Mouse (Mus musculus) layer of hippocampus, postnatal 10 days (tissue): Measurements from ENCODE around the gene Per1. TPM values are rescaled to one million over a fixed set of nuclear protein-coding genes. Genes with fewer than 3 reads are reported as not detected.

ENCODE experiments used
- DNase-seq, 2 experiments: peaks; one replicate each; pipeline ENCODE4 v3.0.0; 2021; ENCODE audit warnings: low spot score in 2 of 2
- total RNA-seq, 2 experiments: library from RNA; stranded (reverse); gene quantifications; 2 replicates each; pipeline ENCODE4 v1.2.3; 2021

Gene Per1
- total RNA-seq, 2 experiments from 2014 or later = 54.4 to 67.2 TPM

DNA sequence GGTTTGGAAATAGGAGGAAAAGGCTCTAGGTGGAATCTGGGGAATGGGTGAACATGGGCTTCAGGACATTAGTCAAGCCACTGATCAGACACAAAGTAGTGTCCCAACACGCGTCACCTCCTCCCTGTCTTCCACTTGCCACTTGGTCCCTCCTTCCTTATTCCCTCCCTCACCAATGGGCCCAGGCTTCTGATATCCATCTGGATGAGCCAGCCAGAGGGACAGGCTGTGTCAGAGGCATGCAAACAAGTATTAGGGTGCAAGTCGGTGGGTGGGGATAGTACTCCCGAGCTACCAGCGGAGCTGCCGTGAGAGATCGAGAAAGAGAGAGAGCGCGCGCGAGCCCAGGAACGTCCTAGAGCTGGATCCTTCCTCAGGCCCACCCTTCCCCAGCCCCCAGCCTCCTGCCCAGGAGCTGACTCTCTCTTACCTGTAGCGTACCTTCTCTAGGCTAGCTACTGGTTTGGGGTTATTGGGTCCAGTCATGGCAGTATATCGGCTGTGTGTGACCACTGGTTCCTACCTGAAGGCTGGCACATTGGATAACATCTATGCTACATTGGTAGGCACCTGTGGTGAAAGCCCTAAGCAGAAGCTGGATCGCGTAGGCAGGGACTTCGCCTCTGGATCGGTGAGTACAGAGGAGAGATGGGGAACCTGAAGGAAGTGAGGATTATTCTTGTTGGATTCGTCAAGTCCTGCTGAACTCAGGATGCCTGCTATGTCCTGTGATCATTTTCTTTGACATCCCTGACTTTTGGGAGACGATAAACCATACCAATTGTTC lies 31.1 kb downstream of the Per1 start:
- no peak for DNase-seq

DNA sequence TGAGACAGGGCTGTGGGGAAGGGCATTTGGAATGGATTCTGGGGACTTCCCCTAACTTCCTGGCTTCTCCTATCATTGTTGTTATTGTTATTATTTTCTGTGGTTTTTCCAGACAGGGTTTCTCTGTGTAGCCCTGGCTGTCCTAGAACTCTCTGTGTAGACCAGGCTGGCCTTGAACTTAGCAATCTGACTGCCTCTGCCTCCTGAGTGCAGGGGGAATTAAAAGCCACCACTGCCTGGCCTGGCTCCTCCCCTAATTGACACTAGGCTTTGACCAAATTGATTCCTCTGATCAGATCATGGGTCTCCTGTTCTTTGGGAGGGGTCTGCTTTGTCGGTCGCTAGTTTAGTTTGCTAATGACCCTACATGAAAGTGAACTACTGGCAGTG lies 31.7 kb downstream of the Per1 start:
- DNase-seq = no peak

DNA sequence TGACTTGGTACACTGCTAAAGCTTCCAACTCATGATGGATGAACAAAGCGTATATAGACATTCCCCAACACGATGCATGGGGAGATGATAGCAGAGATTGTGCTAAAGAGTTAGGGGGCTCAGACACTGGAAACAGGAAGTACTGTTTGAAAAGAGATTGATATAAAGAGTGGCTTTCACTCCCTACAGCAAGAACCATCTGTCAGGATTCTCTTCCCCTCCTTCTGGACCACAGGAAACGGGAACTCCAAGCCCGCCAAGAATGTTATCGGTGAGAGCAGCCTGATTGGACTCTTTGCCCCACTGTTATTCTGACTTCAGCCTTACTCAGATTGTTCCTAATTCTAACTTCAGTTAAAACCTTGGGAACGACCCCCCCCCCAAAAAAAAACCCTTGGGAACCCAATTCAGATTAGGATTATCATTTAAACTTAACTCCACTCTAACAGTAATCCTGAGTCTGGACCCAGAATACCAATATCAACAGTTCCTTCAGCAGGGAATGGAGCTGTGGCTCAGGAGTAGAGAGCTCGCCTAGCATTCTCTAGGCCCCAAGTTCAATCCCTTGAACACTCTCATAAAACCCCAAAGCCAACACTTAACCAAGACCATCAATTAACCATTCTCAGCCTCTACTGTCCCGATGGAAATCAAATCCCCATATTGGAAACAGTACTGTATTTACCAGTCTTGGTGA lies 33.6 kb downstream of the Per1 start:
- DNase-seq = no peak

DNA sequence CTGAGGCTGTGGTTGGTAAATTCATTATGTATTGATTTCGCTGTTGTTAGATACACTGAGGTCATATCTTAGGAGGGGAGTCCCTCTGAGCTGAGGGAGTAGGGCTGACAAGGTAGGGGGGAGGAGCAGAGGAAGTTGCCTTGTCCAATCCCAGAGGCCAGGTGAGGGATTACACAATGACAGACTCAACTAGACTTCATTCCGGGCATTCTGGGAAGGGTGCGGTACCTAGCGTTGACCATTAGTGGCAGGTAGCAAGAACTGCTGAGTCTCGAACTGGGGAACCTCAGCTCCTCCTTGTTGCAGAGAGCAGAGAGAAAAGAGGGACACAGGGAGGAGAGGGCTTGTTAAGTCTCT lies 38.5 kb downstream of the Per1 start:
- no peak for DNase-seq

GRCm38 (mm10) chr11:69133923-69134621 lies 39.1 kb downstream of the Per1 start:
- DNase-seq = peak; percentile 73 to 80

GRCm38 (mm10) chr11:69134622-69134968 lies 39.6 kb downstream of the Per1 start:
- no peak for DNase-seq

- DNase-seq = no peak
Measured at GRCm38 (mm10) chr11:69135361-69135760, 40.3 kb downstream of the Per1 start.

- no peak for DNase-seq
Measured at GRCm38 (mm10) chr11:69147546-69147945, 52.5 kb downstream of the Per1 start.

GRCm38 (mm10) chr11:69148451-69148960 lies 53.5 kb downstream of the Per1 start:
- DNase-seq = no peak

GRCm38 (mm10) chr11:69149728-69150127 lies 54.7 kb downstream of the Per1 start:
- DNase-seq = peak; percentile 45 to 54

DNA sequence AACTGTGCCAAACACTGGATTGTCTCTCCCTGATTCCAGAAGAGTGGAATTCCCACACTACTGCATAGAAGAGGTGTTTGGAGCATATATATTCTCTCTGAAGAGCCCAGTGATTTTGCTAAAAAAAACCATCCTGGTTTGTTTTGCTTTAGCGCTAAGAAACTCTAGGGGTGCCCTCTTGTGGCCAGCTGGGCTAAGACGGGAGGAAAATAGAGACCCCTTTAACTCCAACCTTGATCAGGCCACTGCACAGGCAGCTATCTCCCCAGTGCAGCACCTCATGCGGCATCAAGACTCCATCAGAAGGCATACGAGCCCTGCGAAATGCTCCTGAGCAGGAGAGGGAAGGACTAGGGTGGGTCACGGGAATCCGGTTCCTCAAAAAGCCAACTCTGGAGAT lies 55.4 kb downstream of the Per1 start:
- DNase-seq = peak; percentile 79 to 82

DNA sequence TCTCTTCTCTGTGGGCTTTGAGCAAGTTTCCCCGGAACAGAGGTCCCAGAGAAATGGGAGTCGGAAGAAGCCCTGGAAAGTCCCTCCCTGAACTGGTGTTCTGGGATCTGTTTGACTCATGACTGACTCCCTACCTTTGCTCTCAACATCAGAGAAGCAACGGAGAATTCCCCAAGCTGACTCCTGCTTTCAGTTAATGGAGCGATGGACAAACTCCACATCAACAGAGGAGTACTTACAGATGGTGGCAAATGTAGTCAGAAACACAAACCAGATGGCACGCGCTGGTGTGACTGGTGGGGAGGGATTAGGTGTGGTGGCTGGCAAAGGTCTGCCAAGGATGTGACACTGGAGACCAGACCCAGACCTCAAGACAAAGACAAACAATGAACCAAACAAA lies 56.0 kb downstream of the Per1 start:
- DNase-seq = no peak

DNA sequence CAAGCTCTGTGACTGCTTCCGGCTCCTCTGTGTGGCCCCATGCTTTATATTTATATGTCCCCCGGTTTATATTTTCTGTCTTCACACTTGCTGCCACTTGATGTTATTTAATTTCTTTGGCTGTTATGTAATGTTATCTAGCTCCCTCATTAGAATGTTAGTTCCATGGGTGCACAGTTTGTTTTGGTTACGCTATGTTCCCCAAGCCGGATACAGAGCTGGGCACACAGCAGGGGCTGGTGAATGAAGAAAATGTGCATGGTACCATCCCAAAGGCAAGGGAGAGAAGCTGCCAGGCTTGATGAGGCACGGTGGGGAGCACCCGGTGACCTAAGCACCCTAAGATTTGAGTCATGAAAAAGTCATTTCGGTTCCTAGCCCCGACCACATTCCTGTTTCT lies 58.8 kb downstream of the Per1 start:
- DNase-seq = no peak

DNA sequence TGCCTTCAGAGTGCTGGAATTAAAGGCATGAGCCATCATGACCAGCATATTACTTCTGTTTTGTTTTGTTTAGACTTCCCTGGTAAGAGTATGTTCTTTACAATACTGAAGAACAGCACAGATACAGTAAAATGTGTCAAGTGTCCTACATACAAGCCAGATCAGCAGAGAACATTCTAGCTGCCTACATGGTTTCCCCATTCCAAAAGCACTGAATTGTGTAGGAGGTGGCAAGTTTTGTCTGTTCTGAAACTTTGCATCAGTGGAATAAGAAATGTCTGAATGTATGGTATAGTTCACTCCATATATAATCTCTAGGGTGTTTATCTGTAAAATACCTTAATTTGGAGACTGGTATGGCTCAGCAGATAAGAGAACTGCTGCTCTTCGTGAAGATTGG lies 60.3 kb downstream of the Per1 start:
- DNase-seq = no peak

DNA sequence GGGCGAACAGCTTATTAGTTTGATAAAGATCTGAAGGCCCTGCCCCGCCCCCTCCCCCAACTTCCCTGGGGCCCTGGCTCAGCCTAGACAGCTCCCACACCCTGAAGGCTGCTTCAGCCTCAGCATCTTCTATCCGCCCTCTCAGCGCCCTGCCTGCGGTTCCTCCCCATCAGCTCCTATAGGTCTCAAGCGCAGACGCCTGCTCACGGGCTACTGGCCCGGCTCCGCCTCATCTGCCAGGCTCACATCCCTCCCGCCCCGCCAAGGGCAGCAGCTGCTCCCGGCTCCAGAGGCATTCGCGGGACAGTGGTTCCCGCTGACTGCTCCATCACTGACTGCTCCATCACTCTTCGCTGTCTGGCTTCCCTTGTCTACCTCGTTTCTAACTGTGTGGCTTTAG lies 61.8 kb downstream of the Per1 start, which contains the start of gene Alox12b:
Gene Alox12b (plus strand): TSS at position 190 of the 400 bp plus-strand sequence.
- no peak for DNase-seq

Other genes with a start within 250 kb of the Per1 start
- gene Ndel1, start 223.4 kb upstream of the Per1 start, total RNA-seq = 10 to 100 TPM; 82.4 to 87.0 TPM
- gene Rnf222, start 206.7 kb upstream of the Per1 start, total RNA-seq = not detected
- 100 to 1,000 TPM; 734 to 739 TPM for gene Rpl26, start 193.6 kb upstream of the Per1 start, total RNA-seq
- under 1 TPM; 0.45 to 0.62 TPM for gene Odf4, start 168.1 kb upstream of the Per1 start, total RNA-seq
- gene Arhgef15, start 137.7 kb upstream of the Per1 start, total RNA-seq = 10 to 100 TPM; 12.2 to 17.4 TPM
- gene Slc25a35, start 127.1 kb upstream of the Per1 start, total RNA-seq = 1 to 10 TPM; 4.3 to 4.4 TPM
- gene Rangrf, start 120.0 kb upstream of the Per1 start, total RNA-seq = 10 to 100 TPM; 16.2 to 20.5 TPM
- 10 to 100 TPM; 26.2 to 37.5 TPM for gene Pfas, start 86.8 kb upstream of the Per1 start, total RNA-seq
- 10 to 100 TPM; 41.1 to 50.7 TPM for gene Ctc1, start 79.3 kb upstream of the Per1 start, total RNA-seq
- 1 to 10 TPM; 5.3 to 6.0 TPM for gene Aurkb, start 49.6 kb upstream of the Per1 start, total RNA-seq
- 10 to 100 TPM; 24.2 to 24.9 TPM for gene Borcs6, start 35.5 kb upstream of the Per1 start, total RNA-seq
- 10 to 100 TPM; 10.4 to 14.0 TPM for gene Tmem107, start 24.4 kb upstream of the Per1 start, total RNA-seq
- gene Vamp2, start 6.7 kb upstream of the Per1 start, total RNA-seq = 1,000 to 10,000 TPM in 1 of 2 experiments, 100 to 1,000 TPM in 1; 909 to 1,029 TPM
- gene Hes7, start 25.2 kb downstream of the Per1 start, total RNA-seq = under 1 TPM; 0.54 to 0.96 TPM
- under 1 TPM; 0.59 to 0.89 TPM for gene 9130213A22Rik, start 27.4 kb downstream of the Per1 start, total RNA-seq
- 1 to 10 TPM; 5.8 to 6.6 TPM for gene Aloxe3, start 30.7 kb downstream of the Per1 start, total RNA-seq
- under 1 TPM; 0.27 to 0.31 TPM for gene Alox12b, start 61.8 kb downstream of the Per1 start, total RNA-seq
- 1 to 10 TPM; 5.2 to 6.9 TPM for gene Alox8, start 102.6 kb downstream of the Per1 start, total RNA-seq
- under 1 TPM; 0.60 to 0.94 TPM for gene Gucy2e, start 141.8 kb downstream of the Per1 start, total RNA-seq
- 10 to 100 TPM; 16.6 to 18.2 TPM for gene Cntrob, start 228.6 kb downstream of the Per1 start, total RNA-seq
- 10 to 100 TPM; 74.5 to 83.6 TPM for gene Trappc1, start 228.8 kb downstream of the Per1 start, total RNA-seq
- gene Kcnab3, start 231.0 kb downstream of the Per1 start, total RNA-seq = 10 to 100 TPM; 12.3 to 14.7 TPM
- 10 to 100 TPM; 72.6 to 76.6 TPM for gene Rnf227, start 245.2 kb downstream of the Per1 start, total RNA-seq